Mouse (Mus musculus) mouse trophoblast stem cell (cell line): ENCODE measurements at regions not wholly inside any gene's neighbourhood (a gene's known extent, or its start where the extent isn't known, plus 50 kb on each side); places are given as distances from the start of the nearest gene placed in this dataset.

Experiments used
- in situ Hi-C, 2 experiments: fragments of 300-500 bp; cut with MseI, MboI; formaldehyde crosslinking; loops; 2 replicates in 1 of 2; 3 replicates in 1 of 2; pipeline ENCODE4 v1.15.1; 2025

GRCm38 (mm10) chr11:111155023-111155422, 89.1 kb downstream of the Kcnj2 start:
- in situ Hi-C loops, result no loop called here

- in situ Hi-C loops, result no loop called here
These were observed 89.8 kb downstream of the Kcnj2 start for GRCm38 (mm10) chr11:111155747-111156146.

- in situ Hi-C loops, result no loop called here
These were observed 93.3 kb downstream of the Kcnj2 start for GRCm38 (mm10) chr11:111159299-111159698.

GRCm38 (mm10) chr11:111164907-111165306, 98.9 kb downstream of the Kcnj2 start:
- in situ Hi-C loops, result no loop called here

- in situ Hi-C loops, result no loop called here
These were observed 104.3 kb downstream of the Kcnj2 start for GRCm38 (mm10) chr11:111170174-111170800.

GRCm38 (mm10) chr11:111173525-111173924, 107.6 kb downstream of the Kcnj2 start:
- in situ Hi-C loops, result no loop called here

- in situ Hi-C loops, result no loop called here
These were observed 109.6 kb downstream of the Kcnj2 start for GRCm38 (mm10) chr11:111175566-111175965.

- in situ Hi-C loops, result no loop called here
These were observed 111.6 kb downstream of the Kcnj2 start for GRCm38 (mm10) chr11:111177516-111177915.

- in situ Hi-C loops, result no loop called here
These were observed 131.5 kb downstream of the Kcnj2 start for GRCm38 (mm10) chr11:111197422-111197821.

GRCm38 (mm10) chr11:111200512-111200911, 134.5 kb downstream of the Kcnj2 start:
- in situ Hi-C loops, result no loop called here

GRCm38 (mm10) chr11:111202780-111203179, 136.8 kb downstream of the Kcnj2 start:
- in situ Hi-C loops, result no loop called here

- in situ Hi-C loops, result no loop called here
These were observed 144.6 kb downstream of the Kcnj2 start for GRCm38 (mm10) chr11:111210565-111210964.

GRCm38 (mm10) chr11:111212038-111212701, 146.2 kb downstream of the Kcnj2 start:
- in situ Hi-C loops, result no loop called here

- in situ Hi-C loops, result no loop called here
These were observed 146.9 kb downstream of the Kcnj2 start for GRCm38 (mm10) chr11:111212702-111213328.

GRCm38 (mm10) chr11:111215006-111215405, 149.0 kb downstream of the Kcnj2 start:
- in situ Hi-C loops, result no loop called here

- in situ Hi-C loops, result no loop called here
These were observed 157.9 kb downstream of the Kcnj2 start for GRCm38 (mm10) chr11:111223834-111224233.

GRCm38 (mm10) chr11:111227305-111227704, 161.3 kb downstream of the Kcnj2 start:
- in situ Hi-C loops, result no loop called here

GRCm38 (mm10) chr11:111236741-111237140, 170.8 kb downstream of the Kcnj2 start:
- in situ Hi-C loops, result no loop called here

GRCm38 (mm10) chr11:111239784-111240183, 173.8 kb downstream of the Kcnj2 start:
- in situ Hi-C loops, result no loop called here

- in situ Hi-C loops, result no loop called here
These were observed 186.3 kb downstream of the Kcnj2 start for GRCm38 (mm10) chr11:111252226-111252625.

GRCm38 (mm10) chr11:111256596-111256995, 190.6 kb downstream of the Kcnj2 start:
- in situ Hi-C loops, result no loop called here

- in situ Hi-C loops, result no loop called here
These were observed 194.9 kb downstream of the Kcnj2 start for GRCm38 (mm10) chr11:111260691-111261383.
